Comparison of ENCODE assay signal across 10 mouse cellular contexts in genomic region chr17:84074000-84074782, GRCm38 (mm10).
DNase-seq lines count a peak whose midpoint lies in the region; ATAC-seq and TF ChIP-seq lines count a peak whose summit lies in the region.
"Had no signal": no experiment of that assay in that cellular context is flagged by ENCODE, and none has a peak within 500 bp of the region (broad histone marks: within the 10 kb centered on the region; RNA-seq: fewer than 3 reads in every experiment).

No protein-coding gene starts in this region.

- H3K27me3 ChIP-seq in hindbrain, embryonic 16.5 days (replicated peaks; ENCODE audit: control insufficient read depth, insufficient read depth, low read length) = no peaks in the 10 kb centered on the region
- no peaks in the 10 kb centered on the region for H3K27me3 ChIP-seq in hindbrain, embryonic 13.5 days
- H3K27me3 ChIP-seq in kidney, embryonic 16.5 days (ENCODE audit: insufficient read depth, low read length) = no peaks in the 10 kb centered on the region

- H3K4me3 ChIP-seq in hindbrain, embryonic 16.5 days (ENCODE audit: low read length) = no peak overlapping the region
- H3K4me3 ChIP-seq in hindbrain, embryonic 13.5 days = no peak overlapping the region
- no peak overlapping the region for H3K4me3 ChIP-seq in bone marrow macrophage, adult 2 months (ENCODE audit: insufficient read depth, low read length)
- H3K4me3 ChIP-seq in kidney, embryonic 16.5 days (ENCODE audit: low read length) = no peak overlapping the region
- no peak overlapping the region for H3K4me3 ChIP-seq in left cerebral cortex, adult 2 months

- no peak for DNase-seq in cerebellum, adult 8-10 months
- no peak for DNase-seq in left cerebral cortex, adult 2 months (ENCODE audit: extremely low spot score in 1 of 2, low spot score in 2 of 2)
- DNase-seq: thymus, postnatal 14 days had no signal

- intact Hi-C loops in left cerebral cortex, adult 2 months (cut with DNase I) = no loop called here

- TF ChIP-seq CTCF in bone marrow macrophage, adult 2 months (IDR thresholded peaks at IDR 0.05; ENCODE audit: low read depth, low read length) = no peak
- no peak for TF ChIP-seq CTCF in left cerebral cortex, adult 2 months (IDR thresholded peaks at IDR 0.05)

- 76% methylated on average over 10 of the region's 10 CpGs for WGBS in hindbrain, embryonic 16.5 days
- 84% methylated on average over 10 of the region's 10 CpGs for WGBS in hindbrain, embryonic 13.5 days
- WGBS in kidney, embryonic 16.5 days = 70% methylated on average over 10 of the region's 10 CpGs

- H3K4me2 ChIP-seq in hindbrain, embryonic 16.5 days (ENCODE audit: low read length) = no peak overlapping the region
- H3K4me2 ChIP-seq in hindbrain, embryonic 13.5 days = no peak overlapping the region
- no peak overlapping the region for H3K4me2 ChIP-seq in kidney, embryonic 16.5 days (replicated peaks; ENCODE audit: low read depth, low read length)

- H3K9me3 ChIP-seq in hindbrain, embryonic 16.5 days (ENCODE audit: control insufficient read depth, low read length) = no peaks in the 10 kb centered on the region
- no peaks in the 10 kb centered on the region for H3K9me3 ChIP-seq in hindbrain, embryonic 13.5 days
- no peaks in the 10 kb centered on the region for H3K9me3 ChIP-seq in kidney, embryonic 16.5 days (ENCODE audit: low read length)

- H3K9ac ChIP-seq in hindbrain, embryonic 16.5 days (ENCODE audit: low read depth, low read length) = no peak overlapping the region
- H3K9ac ChIP-seq in hindbrain, embryonic 13.5 days = no peak overlapping the region
- H3K9ac ChIP-seq in kidney, embryonic 16.5 days (replicated peaks; ENCODE audit: low read length) = no peak overlapping the region

- TF ChIP-seq POLR2A in bone marrow macrophage, adult 2 months (IDR thresholded peaks at IDR 0.05; ENCODE audit: borderline replicate concordance, low read depth, low read length) = no peak

- H3K27ac ChIP-seq in hindbrain, embryonic 16.5 days (ENCODE audit: low read depth, low read length) = peak overlapping the region; percentile 18; the same call in 1 of the 2 replicates
- H3K27ac ChIP-seq in hindbrain, embryonic 13.5 days = no peak overlapping the region
- peak overlapping the region; percentile 94 for H3K27ac ChIP-seq in bone marrow macrophage, adult 2 months (ENCODE audit: insufficient read depth, low read depth, low read length)
- peak overlapping the region; percentile 69 for H3K27ac ChIP-seq in kidney, embryonic 16.5 days (ENCODE audit: low read length)
- no peak overlapping the region; the same call in 1 of the 2 replicates for H3K27ac ChIP-seq in left cerebral cortex, adult 2 months

- H3K36me3 ChIP-seq in hindbrain, embryonic 16.5 days (ENCODE audit: control insufficient read depth, insufficient read depth, low read length) = no peaks in the 10 kb centered on the region
- H3K36me3 ChIP-seq in hindbrain, embryonic 13.5 days = no peaks in the 10 kb centered on the region
- no peaks in the 10 kb centered on the region for H3K36me3 ChIP-seq in kidney, embryonic 16.5 days (ENCODE audit: insufficient read depth, low read length)

- H3K4me1 ChIP-seq in hindbrain, embryonic 16.5 days (ENCODE audit: control insufficient read depth, insufficient read depth, low read depth, low read length) = no peaks in the 10 kb centered on the region
- no peaks in the 10 kb centered on the region for H3K4me1 ChIP-seq in hindbrain, embryonic 13.5 days (replicated peaks)
- peaks cover 50% of the 10 kb centered on the region for H3K4me1 ChIP-seq in bone marrow macrophage, adult 2 months (ENCODE audit: control insufficient read depth, insufficient read depth, low read length)
- H3K4me1 ChIP-seq in kidney, embryonic 16.5 days (ENCODE audit: insufficient read depth, low read length) = peaks cover 14% of the 10 kb centered on the region; the same call in 1 of the 2 replicates

- ATAC-seq in hindbrain, embryonic 16.5 days = no peak
- no peak for ATAC-seq in hindbrain, embryonic 13.5 days (ENCODE audit: low FRiP score)
- ATAC-seq in kidney, embryonic 16.5 days (ENCODE audit: low FRiP score, low TSS enrichment) = no peak
- ATAC-seq in megakaryocyte progenitor cell, adult 5-6 weeks (replicated peaks; ENCODE audit: poor library complexity) = peak; percentile 85
- no peak for ATAC-seq in activated CD4-positive, CD25-positive, alpha-beta regulatory T cell, adult 4 months
- ATAC-seq: forebrain, embryonic 14.5 days had no signal

Comparison
In these comparisons a context has a peak if more than half of its experiments do, and no peak if none do; other contexts are left out.
1. H3K27ac ChIP-seq: peak in hindbrain, embryonic 16.5 days (single experiment), bone marrow macrophage, adult 2 months (single experiment) and kidney, embryonic 16.5 days (single experiment); none in hindbrain, embryonic 13.5 days (single experiment) and left cerebral cortex, adult 2 months (single experiment).